Mouse (Mus musculus): ENCODE results near the gene Arhgef3. TPM values are rescaled to one million over a fixed set of nuclear protein-coding genes. Genes with fewer than 3 reads are reported as not detected.

The Arhgef3 gene
- total RNA-seq, 2 experiments from 2014 or later = 5.8 to 6.3 TPM

GRCm38 (mm10) chr14:27286202-27286601 is 171.5 kb downstream of the Arhgef3 start:
- no peak for ATAC-seq (replicated peaks; ENCODE audit: low FRiP score, poor library complexity, severe bottlenecking)

- ATAC-seq (replicated peaks; ENCODE audit: low FRiP score, poor library complexity, severe bottlenecking) = no peak
Measured at GRCm38 (mm10) chr14:27289053-27289452, 174.4 kb downstream of the Arhgef3 start.

GRCm38 (mm10) chr14:27292101-27292500 is 177.4 kb downstream of the Arhgef3 start:
- no peak for ATAC-seq (replicated peaks; ENCODE audit: low FRiP score, poor library complexity, severe bottlenecking)

- ATAC-seq (replicated peaks; ENCODE audit: low FRiP score, poor library complexity, severe bottlenecking) = no peak
Measured at GRCm38 (mm10) chr14:27295821-27296220, 181.1 kb downstream of the Arhgef3 start.

GRCm38 (mm10) chr14:27296987-27297386 is 182.3 kb downstream of the Arhgef3 start:
- no peak for ATAC-seq (replicated peaks; ENCODE audit: low FRiP score, poor library complexity, severe bottlenecking)

DNA sequence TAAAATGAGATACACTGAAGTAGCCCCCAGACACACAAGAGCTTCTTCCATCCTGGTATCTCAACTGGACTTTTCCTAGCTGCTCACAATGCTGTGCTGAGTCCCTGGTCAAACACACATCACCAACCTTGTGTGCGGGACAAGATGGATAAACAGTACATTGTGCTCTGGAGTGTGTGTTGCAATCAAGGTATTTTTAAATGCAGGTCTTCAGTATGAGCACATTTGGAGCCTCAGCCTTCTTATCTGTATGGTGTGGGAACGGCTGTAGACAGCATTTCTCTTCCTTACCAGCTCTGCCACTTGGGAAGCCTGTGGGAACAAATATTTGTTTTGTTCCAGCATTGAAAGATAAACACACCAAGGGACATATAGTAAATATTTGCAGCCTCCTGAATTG is 184.2 kb downstream of the Arhgef3 start:
- ATAC-seq (replicated peaks; ENCODE audit: low FRiP score, poor library complexity, severe bottlenecking) = no peak

- ATAC-seq (replicated peaks; ENCODE audit: low FRiP score, poor library complexity, severe bottlenecking) = no peak
Measured at GRCm38 (mm10) chr14:27299705-27300104, 185.0 kb downstream of the Arhgef3 start.

DNA sequence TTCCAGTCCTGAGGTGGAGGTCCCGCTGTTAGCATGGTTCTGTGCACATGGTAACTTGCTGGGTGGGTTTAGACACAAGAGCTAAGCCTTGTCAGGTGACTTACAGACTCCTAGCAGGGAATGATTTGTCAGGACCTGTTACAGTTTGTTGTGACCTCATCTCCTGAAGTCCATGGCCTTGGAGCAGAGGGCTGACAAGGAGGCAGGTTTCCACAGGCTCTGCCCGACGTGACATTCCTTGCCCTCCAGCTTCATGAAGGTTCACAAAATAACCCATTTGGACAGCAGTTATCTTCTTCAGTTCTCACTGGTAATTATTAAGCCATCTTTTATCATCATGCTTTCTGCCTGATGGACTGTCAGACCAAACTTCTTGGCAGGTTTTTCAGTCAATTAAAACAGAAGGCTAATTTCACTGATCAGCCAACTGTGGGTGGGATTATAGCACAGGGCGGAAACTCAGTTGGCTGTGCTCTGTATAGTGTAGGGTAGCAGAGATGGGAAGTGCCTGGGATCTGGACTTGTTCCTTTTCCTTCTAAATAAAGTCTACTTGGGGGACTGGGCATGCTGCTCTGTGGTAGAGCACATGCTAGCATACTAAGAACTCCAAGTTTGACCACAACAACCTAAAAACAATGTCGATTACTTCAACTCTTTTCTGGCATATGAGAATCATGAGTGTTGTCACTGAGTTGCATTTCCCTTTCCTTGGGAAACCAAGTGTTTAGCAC is 187.2 kb downstream of the Arhgef3 start:
- no peak for ATAC-seq (replicated peaks; ENCODE audit: low FRiP score, poor library complexity, severe bottlenecking)

DNA sequence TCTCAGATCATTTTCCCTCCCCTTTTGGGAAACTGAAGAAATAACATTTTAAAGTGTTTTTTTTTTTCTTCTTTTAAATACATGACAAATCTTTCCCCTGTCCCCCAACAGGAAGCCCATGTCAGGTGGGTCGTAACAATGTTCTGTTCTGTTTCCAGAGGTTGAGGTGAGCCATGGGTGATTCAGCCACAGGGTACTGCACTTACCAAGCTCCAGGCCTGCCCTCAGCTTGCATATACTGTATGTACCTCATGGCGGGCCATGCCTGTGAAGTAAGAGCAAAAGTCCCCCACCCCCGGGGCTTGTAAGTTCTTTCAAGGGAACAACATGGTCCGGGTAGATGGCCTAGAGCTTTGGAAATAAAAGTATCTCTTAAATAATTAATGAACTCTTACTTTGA is 188.6 kb downstream of the Arhgef3 start:
- no peak for ATAC-seq (replicated peaks; ENCODE audit: low FRiP score, poor library complexity, severe bottlenecking)

DNA sequence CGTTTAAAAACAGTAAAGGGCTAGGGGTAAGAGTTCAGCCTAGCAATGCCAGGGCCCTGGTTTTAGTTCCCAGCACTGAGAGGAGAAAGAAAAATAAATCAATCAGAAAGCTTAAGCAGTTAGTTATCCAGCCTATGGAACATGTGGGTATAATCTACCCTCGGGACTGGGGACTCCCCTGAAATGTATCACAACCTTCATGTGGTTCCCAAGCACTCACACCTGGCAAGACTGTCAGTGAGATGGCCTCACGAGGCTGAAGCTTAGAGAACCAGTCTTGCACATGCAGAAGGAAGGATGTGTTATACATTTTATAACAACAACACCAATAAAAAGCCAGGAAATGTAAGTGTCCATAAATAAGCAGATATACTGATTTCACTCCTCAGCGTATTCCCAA is 189.7 kb downstream of the Arhgef3 start:
- no peak for ATAC-seq (replicated peaks; ENCODE audit: low FRiP score, poor library complexity, severe bottlenecking)

DNA sequence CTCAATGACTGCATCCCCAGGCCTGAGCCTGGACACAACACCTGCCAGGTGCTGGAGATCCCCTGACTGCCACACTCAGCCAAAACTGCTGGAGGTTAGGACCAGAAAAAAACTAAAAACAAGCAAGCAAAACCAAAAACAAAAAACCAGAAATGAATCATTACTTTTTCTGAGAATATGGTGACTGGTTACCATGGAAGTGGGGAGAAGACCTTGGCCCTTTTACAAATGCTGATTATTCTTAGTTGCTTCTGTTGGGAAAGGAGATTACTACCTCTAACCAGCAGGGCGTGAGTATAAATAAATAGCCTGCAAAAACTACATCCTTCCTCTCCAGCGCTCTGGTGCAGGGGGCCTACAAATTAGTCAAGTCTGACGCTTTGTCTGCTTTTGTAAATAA is 194.1 kb downstream of the Arhgef3 start:
- no peak for ATAC-seq (replicated peaks; ENCODE audit: low FRiP score, poor library complexity, severe bottlenecking)

- no peak for ATAC-seq (replicated peaks; ENCODE audit: low FRiP score, poor library complexity, severe bottlenecking)
Measured at GRCm38 (mm10) chr14:27310559-27311242, 196.0 kb downstream of the Arhgef3 start.

- ATAC-seq (replicated peaks; ENCODE audit: low FRiP score, poor library complexity, severe bottlenecking) = no peak
Measured at GRCm38 (mm10) chr14:27312380-27312779, 197.7 kb downstream of the Arhgef3 start.

DNA sequence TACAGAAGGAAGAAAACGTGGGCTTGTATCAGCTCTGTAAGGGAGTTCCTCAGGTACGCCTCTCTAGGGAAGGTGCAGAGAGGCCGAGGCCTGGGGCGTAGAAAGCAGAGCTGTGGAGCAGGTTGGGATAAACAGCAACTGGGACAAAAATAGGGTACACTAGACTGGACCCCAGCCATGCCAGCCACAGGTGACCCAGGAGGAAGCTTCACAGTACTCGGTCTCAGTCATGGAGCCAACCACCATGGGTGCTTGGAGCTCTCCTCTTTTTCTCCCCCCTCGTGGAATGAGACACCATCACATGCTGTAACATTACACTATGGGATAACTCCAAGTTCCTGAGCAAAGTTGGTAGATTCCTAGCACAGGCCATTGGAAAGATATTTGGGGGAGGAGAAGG is 201.0 kb downstream of the Arhgef3 start:
- ATAC-seq (replicated peaks; ENCODE audit: low FRiP score, poor library complexity, severe bottlenecking) = no peak

DNA sequence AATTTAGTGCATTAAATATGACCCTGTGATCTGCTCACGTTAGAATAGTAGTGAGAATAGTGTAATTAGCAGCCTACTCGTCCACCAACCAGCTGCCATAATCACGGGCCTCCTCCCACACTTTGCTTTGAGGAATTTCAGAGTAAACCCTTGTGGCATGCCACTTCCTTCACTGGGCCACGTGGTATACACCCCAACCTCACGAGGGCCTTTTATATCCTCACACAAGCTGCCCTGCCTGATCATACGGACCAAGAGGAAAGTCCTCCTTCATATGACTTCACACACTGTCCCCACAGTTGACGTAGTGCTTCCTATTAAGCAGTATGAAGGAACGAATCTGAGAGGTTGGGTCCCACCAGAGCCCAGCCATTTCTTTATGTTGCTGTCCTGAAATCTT is 202.4 kb downstream of the Arhgef3 start:
- no peak for ATAC-seq (replicated peaks; ENCODE audit: low FRiP score, poor library complexity, severe bottlenecking)

DNA sequence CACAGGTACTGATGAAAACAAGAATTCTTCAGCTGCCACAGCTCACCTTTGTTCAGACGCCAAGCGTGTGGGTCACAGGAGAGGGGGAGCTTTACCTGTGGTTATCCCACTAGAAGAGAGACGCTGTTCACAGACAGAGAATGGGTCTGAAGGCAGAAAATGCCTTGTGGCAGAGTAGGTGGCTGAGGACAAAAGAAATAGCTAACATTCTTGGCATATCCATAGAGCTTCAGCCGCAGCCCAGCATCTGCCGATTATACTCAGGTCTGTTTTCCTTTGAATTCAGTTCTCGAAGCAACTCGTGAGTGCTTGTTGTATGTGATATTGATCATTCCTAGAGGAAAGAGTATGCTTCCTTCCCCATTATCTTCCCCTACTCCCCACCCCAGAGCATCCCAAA is 204.7 kb downstream of the Arhgef3 start:
- no peak for ATAC-seq (replicated peaks; ENCODE audit: low FRiP score, poor library complexity, severe bottlenecking)

GRCm38 (mm10) chr14:27322041-27322440 is 207.3 kb downstream of the Arhgef3 start:
- no peak for ATAC-seq (replicated peaks; ENCODE audit: low FRiP score, poor library complexity, severe bottlenecking)

DNA sequence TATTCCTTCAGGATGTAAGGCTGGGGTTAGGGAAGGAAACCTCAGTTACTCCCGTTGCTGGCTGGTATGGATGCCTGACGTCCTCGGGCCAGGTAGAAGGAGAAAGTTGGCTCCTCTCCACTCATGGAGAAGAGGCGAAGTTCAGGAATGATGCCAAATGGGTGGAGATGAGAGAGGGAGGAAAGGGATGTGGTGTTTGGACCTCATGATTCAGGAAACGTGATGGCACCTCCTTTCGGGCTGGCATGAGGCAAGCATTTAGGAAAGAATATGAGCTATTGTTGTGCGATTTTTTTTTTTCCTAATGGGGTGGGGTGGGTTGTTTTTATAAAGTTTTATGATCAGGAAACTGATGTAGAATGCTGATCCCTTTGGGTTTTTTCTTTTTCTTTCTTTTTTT is 210.0 kb downstream of the Arhgef3 start:
- ATAC-seq (replicated peaks; ENCODE audit: low FRiP score, poor library complexity, severe bottlenecking) = no peak

DNA sequence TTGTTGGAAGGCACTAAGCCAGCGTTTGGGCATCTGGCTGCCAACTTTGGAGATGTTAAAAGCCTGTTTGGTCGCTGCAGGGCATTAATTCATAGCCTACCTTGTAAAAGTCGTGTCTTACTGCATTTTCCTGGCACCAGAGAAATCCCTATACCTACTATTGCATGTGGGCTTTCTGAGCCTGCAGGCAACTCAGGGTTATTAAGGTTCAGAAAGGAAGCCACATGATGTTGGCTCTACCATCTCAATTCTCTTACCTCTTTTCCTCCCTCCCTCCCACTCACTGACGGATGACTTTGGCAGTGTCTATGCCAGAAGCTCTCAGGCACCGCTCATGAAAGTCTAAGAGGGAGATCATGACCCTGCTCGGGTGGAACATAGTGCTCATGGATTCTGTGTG is 210.8 kb downstream of the Arhgef3 start:
- ATAC-seq (replicated peaks; ENCODE audit: low FRiP score, poor library complexity, severe bottlenecking) = no peak

- no peak for ATAC-seq (replicated peaks; ENCODE audit: low FRiP score, poor library complexity, severe bottlenecking)
Measured at GRCm38 (mm10) chr14:27327862-27328261, 213.2 kb downstream of the Arhgef3 start.

DNA sequence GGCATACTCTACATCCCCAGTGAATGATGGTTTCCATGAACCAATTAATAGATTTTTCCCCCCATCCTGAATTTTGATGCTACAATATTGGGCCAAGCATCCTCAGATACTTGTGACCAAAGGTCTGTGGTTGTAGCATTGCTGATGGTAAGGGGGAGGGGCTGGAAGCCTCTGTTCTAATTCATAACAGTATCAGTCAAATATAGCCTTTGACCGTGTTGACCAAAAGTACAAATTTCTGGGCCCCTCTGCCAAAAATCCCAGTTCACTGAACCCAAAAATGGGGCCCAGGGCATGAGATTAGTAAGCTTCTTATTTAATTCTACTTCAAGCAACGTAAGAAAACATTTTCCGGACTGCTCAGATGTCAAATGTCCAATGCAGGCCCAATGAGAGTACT is 214.3 kb downstream of the Arhgef3 start:
- no peak for ATAC-seq (replicated peaks; ENCODE audit: low FRiP score, poor library complexity, severe bottlenecking)

Measured in erythroid progenitor cell, adult 5-6 weeks (primary cell).